Mouse (Mus musculus): Measurements from ENCODE around the gene Dcun1d3. TPM values are rescaled to one million over a fixed set of nuclear protein-coding genes. Genes with fewer than 3 reads are reported as not detected.
A peak's percentile ranks its signal among the peaks of the same experiment; 100 is the strongest.

Gene Dcun1d3
- polyA plus RNA-seq, 1 experiment from 2014 or later: 11.3 TPM

DNA sequence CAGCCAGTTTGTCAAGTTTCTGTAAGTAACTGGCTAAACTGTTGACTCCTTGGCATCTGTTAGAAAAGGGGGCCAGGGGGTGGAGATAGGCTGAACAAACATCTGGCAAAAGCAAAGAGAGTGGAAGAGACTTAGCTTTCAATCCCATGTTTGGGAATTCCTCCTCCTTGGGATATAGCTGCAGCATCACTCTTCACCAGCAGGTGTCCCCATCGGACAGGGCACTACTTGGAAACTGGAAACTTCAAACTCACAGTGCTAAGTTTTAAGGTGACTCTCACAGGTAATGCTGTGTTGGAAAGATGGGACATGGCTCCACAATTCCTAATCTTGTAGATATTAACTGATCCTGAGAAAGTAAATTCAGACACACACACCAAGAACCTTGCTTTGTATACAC is 47.0 kb downstream of the Dcun1d3 start:
- no peak overlapping the region for H3K27ac ChIP-seq
- no peaks in the 10 kb centered on the region for H3K27me3 ChIP-seq
- peaks cover 15% of the 10 kb centered on the region for H3K36me3 ChIP-seq
- peak; percentile 23; the same call in 1 of the 2 replicates for ATAC-seq (ENCODE audit: borderline replicate concordance, extremely low read depth, low FRiP score, low TSS enrichment)
- no peak overlapping the region for H3K4me3 ChIP-seq
- no peak overlapping the region for H3K9ac ChIP-seq
- H3K4me2 ChIP-seq: no peak overlapping the region
- 0% methylated on average over 1 of the region's 1 CpGs for WGBS
- H3K4me1 ChIP-seq: no peaks in the 10 kb centered on the region
- H3K9me3 ChIP-seq: no peaks in the 10 kb centered on the region

DNA sequence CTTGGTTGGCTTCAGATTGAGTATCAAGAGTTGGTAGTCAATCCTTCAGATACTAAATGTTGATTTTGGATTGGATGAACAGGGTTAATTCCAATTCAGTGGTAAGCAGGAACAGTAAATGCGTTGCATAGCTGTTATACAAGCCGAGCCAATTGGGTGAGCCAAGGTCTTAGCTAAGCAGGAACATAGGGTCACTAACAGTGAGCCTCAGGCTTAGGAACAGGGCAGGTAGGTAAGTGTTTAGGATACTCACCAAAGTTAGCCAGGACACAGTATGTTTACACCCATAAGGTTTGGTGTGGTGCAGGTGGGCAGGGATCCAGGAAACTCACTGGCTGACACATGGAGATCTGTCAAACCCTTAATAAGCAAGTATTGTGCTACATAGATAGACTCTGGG is 48.7 kb downstream of the Dcun1d3 start:
- Histone ChIP-seq H3K36me3 (peaks cover 17% of the 10 kb centered on the region), H3K27me3 (no peaks in the 10 kb centered on the region), H3K27ac (no peak overlapping the region), H3K9me3 (no peaks in the 10 kb centered on the region), H3K4me2 (no peak overlapping the region), H3K9ac (no peak overlapping the region), H3K4me1 (no peaks in the 10 kb centered on the region), H3K4me3 (no peak overlapping the region)
- 86% methylated on average over 2 of the region's 2 CpGs for WGBS
- no peak for ATAC-seq (ENCODE audit: borderline replicate concordance, extremely low read depth, low FRiP score, low TSS enrichment)

DNA sequence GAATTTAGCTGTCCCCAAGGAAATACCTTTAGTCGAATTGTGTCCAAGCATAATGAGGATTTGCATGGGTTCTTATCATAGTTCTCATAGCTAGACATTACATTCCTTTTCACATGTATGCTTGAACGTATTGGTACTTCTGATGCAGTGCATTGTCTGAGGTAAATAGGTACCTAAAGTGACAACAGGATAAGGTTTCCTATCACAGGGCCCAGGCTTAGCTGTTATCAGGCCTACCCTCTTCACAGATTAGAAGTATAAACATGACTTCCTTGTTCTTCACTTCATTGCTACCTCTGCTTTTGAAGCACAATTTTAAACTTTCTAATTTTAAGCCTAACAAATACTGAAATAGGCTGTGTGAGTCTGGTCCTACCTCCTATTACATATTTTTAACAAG is 50.6 kb downstream of the Dcun1d3 start:
- Histone ChIP-seq H3K9me3 (no peaks in the 10 kb centered on the region), H3K4me1 (no peaks in the 10 kb centered on the region), H3K9ac (no peak overlapping the region), H3K27me3 (no peaks in the 10 kb centered on the region), H3K36me3 (peaks cover 17% of the 10 kb centered on the region), H3K27ac (no peak overlapping the region), H3K4me2 (no peak overlapping the region), H3K4me3 (no peak overlapping the region)
- ATAC-seq (ENCODE audit: borderline replicate concordance, extremely low read depth, low FRiP score, low TSS enrichment): no peak
- WGBS: 65% methylated on average over 2 of the region's 2 CpGs

DNA sequence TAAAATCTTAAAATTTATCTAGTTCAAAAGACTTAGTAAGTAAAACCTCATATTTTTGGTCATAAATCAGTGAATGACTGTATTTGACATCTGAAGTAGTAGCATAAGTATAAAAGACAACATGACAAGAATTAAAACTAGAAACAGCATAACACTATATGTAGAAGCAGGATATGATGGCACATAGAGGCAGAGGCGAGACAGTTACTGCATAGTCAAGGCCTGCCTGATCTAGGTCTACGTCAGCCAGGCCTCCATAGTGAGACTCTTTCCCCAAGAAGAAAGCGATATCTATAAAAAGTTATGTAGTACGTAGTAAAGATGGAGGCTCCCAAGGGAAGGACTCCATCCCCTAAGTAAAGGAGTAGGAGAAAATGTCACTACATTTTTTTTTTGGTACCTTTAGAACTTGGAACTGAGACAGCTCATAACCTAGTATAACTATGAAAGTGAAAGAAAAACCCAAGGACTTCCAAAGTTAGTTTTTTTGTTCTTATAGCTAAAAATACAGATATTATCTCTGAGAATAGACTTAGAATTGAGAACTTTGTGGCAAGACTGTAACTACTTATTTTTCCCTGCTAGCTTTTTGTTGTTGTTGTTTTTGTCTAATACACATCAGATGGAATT is 54.2 kb downstream of the Dcun1d3 start:
- Histone ChIP-seq H3K27me3 (no peaks in the 10 kb centered on the region), H3K4me2 (no peak overlapping the region), H3K9me3 (no peaks in the 10 kb centered on the region), H3K4me1 (no peaks in the 10 kb centered on the region), H3K9ac (no peak overlapping the region), H3K4me3 (no peak overlapping the region), H3K36me3 (peaks cover 17% of the 10 kb centered on the region), H3K27ac (no peak overlapping the region)
- WGBS: 94% methylated on average over 4 of the region's 4 CpGs
- no peak for ATAC-seq (ENCODE audit: borderline replicate concordance, extremely low read depth, low FRiP score, low TSS enrichment)

DNA sequence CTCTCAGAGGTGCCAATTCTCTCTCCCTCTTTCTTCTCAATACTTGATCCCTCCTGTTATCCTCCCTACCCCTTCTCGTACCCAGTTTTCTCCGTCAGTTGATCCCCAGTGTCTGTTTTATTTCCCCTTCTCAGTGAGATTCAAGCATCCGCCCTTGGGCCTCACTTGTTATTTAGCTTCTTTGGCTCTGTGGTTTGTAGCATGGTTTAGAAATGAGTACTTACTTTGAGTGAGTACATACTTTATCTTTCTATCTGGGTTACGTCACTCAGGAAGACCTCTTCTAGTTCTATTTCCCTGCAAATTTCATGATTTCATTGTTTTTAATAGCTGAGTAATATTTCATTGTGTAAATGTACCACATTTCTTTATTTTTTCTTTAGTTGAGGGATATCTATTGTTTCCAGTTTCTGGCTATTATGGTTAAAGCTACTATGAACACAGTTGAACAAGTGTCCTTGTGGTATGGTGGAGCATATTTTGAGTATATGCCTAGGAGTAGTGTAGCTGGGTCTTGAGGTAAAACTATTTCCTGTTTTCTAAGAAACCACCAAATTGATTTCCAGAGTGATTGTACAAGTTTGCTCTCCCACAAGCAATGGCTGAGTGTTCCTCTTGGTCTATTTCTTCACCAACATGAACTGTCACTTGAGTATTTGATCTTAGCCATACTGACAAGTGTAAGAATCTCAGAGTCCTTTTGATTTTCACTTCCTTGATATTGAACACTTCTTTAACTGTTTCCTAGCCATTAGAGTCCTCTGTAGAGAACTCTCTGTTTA is 59.9 kb downstream of the Dcun1d3 start:
- H3K9me3 ChIP-seq: no peaks in the 10 kb centered on the region
- H3K9ac ChIP-seq: no peak overlapping the region
- no peak overlapping the region for H3K4me2 ChIP-seq
- 86% methylated on average over 4 of the region's 4 CpGs for WGBS
- H3K27me3 ChIP-seq: no peaks in the 10 kb centered on the region
- H3K36me3 ChIP-seq: peaks cover 2% of the 10 kb centered on the region; the same call in 1 of the 2 replicates
- no peak overlapping the region for H3K27ac ChIP-seq
- no peak for ATAC-seq (ENCODE audit: borderline replicate concordance, extremely low read depth, low FRiP score, low TSS enrichment)
- H3K4me1 ChIP-seq: no peaks in the 10 kb centered on the region
- H3K4me3 ChIP-seq: no peak overlapping the region

DNA sequence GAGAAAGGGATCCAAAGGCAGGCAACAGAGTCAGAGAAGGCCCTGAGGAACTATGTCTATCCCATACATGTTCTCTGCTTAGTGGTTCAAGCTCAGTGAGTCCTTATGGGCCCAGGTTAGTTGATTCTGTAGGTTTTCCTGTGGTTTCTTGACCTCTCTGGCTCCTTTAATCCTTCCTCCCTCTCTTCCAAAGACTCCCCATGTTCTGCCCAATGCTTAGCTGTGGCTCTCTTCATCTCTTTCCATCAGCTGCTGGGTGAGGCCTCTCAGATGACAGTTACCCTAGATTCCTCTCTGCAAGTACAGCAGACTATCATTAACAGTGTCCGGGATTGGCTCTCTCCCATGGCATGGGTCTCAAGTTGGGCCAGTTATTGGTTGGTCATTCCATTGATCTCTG is 60.7 kb downstream of the Dcun1d3 start:
- Histone ChIP-seq H3K4me2 (no peak overlapping the region), H3K4me1 (no peaks in the 10 kb centered on the region), H3K36me3 (peaks cover 2% of the 10 kb centered on the region; the same call in 1 of the 2 replicates), H3K9me3 (no peaks in the 10 kb centered on the region), H3K27me3 (no peaks in the 10 kb centered on the region), H3K27ac (no peak overlapping the region), H3K9ac (no peak overlapping the region), H3K4me3 (no peak overlapping the region)
- WGBS: 95% methylated on average over 1 of the region's 1 CpGs
- ATAC-seq (ENCODE audit: borderline replicate concordance, extremely low read depth, low FRiP score, low TSS enrichment): no peak

DNA sequence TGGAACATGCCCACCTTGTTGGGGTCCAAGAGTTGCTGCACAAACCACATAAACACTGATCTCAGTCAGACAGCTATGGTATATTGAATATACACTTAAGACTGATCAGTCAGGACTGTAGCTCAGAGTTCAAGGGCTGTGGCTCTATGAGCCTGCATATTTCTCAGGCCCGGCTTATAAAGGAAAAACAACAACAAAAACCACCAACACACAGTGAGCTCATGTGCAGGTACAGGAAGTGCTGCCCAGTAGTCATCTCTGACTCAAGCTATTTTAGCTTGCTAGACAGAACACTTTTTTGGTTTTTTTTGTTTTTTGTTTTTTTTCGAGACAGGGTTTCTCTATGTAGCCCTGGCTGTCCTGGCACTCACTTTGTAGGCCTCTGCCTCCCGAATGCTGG is 87.4 kb downstream of the Dcun1d3 start:
- no peaks in the 10 kb centered on the region for H3K9me3 ChIP-seq

DNA sequence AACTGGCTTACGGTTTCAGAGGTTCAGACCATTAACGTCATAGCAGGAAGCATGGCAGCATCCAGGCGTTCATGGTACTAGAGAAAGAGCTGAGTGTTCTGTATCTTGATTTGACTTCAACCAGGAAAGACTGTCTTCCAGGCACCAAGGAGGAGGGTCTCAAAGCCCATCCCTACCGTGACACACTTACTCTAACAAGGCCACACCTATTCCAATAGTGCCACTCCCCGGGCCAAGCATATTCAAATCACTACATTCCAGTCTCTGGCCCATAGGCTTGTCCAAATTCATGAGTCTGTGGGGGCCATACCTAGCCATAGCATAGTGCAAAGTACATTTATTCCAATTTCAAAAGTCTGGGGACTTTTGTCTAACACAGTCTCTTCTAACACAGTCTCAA is 88.7 kb downstream of the Dcun1d3 start:
- 94% methylated on average over 5 of the region's 5 CpGs for WGBS
- no peaks in the 10 kb centered on the region for H3K4me1 ChIP-seq
- H3K27me3 ChIP-seq: no peaks in the 10 kb centered on the region
- H3K36me3 ChIP-seq: peaks cover 28% of the 10 kb centered on the region; the same call in 1 of the 2 replicates
- no peak overlapping the region for H3K27ac ChIP-seq
- H3K9ac ChIP-seq: no peak overlapping the region
- no peak overlapping the region for H3K4me3 ChIP-seq
- no peaks in the 10 kb centered on the region for H3K9me3 ChIP-seq
- ATAC-seq (ENCODE audit: borderline replicate concordance, extremely low read depth, low FRiP score, low TSS enrichment): no peak
- no peak overlapping the region for H3K4me2 ChIP-seq

More for the DNA sequence above, 87.4 kb downstream of the Dcun1d3 start:
- no peak for ATAC-seq (ENCODE audit: borderline replicate concordance, extremely low read depth, low FRiP score, low TSS enrichment)
- Histone ChIP-seq H3K27me3 (no peaks in the 10 kb centered on the region), H3K4me1 (no peaks in the 10 kb centered on the region), H3K4me2 (no peak overlapping the region), H3K27ac (no peak overlapping the region), H3K36me3 (peaks cover 32% of the 10 kb centered on the region; the same call in 1 of the 2 replicates), H3K9ac (no peak overlapping the region), H3K4me3 (no peak overlapping the region)
- 94% methylated on average over 3 of the region's 3 CpGs for WGBS

Other genes with a start within 250 kb of the Dcun1d3 start
- gene Acsm4, start 206.3 kb downstream of the Dcun1d3 start, polyA plus RNA-seq (2015; fragmentation: Nextera tagmentation; extraction: Ambion mirVana): 0.09 TPM in 1 of 2 replicates, not detected in the other
- 70.1 and 72.0 TPM in 2 replicates for gene Thumpd1, start 175.5 kb downstream of the Dcun1d3 start, polyA plus RNA-seq (2015; fragmentation: Nextera tagmentation; extraction: Ambion mirVana)
- gene Acsm3, start 135.4 kb downstream of the Dcun1d3 start, polyA plus RNA-seq (2015; fragmentation: Nextera tagmentation; extraction: Ambion mirVana): 0.15 and 0.29 TPM in 2 replicates
- 22.8 and 23.9 TPM in 2 replicates for gene Rexo5, start 102.3 kb downstream of the Dcun1d3 start, polyA plus RNA-seq (2015; fragmentation: Nextera tagmentation; extraction: Ambion mirVana)
- 26.3 and 26.7 TPM in 2 replicates for gene Eri2, start 102.2 kb downstream of the Dcun1d3 start, polyA plus RNA-seq (2015; fragmentation: Nextera tagmentation; extraction: Ambion mirVana)
- 7.0 and 9.0 TPM in 2 replicates for gene Lyrm1, start 437 bp downstream of the Dcun1d3 start, polyA plus RNA-seq (2015; fragmentation: Nextera tagmentation; extraction: Ambion mirVana)
- 0.40 and 0.60 TPM in 2 replicates for gene Dnah3, start 199.0 kb upstream of the Dcun1d3 start, polyA plus RNA-seq (2015; fragmentation: Nextera tagmentation; extraction: Ambion mirVana)
- gene Tmem159, start 206.1 kb upstream of the Dcun1d3 start, polyA plus RNA-seq (2015; fragmentation: Nextera tagmentation; extraction: Ambion mirVana): 42.5 and 43.7 TPM in 2 replicates
- not detected in 2 replicates for gene Zp2, start 249.0 kb upstream of the Dcun1d3 start, polyA plus RNA-seq (2015; fragmentation: Nextera tagmentation; extraction: Ambion mirVana)

All from lung, embryonic 15.5 days (tissue).